Mouse (Mus musculus): ENCODE data around the gene Arl6. TPM values are rescaled to one million over a fixed set of nuclear protein-coding genes. Genes with fewer than 3 reads are reported as not detected.

Gene Arl6
- polyA plus RNA-seq, 1 experiment from 2014 or later, result 68.3 TPM

DNA sequence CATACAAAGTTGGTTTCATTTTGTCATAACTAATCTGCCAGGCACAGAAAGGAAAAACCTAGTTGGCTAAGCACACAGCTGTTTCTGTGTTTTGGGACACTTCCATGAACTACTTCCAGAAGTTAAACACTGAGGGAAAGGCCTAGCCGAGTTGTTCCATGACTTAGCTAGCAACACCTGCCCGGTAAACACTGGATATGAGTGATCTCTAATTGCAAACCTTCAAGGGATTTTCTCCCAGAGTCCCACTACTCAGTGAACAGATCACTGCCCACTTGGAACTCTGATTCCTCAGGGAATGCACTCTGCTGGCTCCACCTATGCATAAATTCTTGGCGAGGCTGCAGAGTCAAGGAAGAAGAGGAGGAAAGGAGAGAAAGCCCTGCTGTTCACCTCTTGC, 44.5 kb downstream of the Arl6 start:
- Histone ChIP-seq H3K4me2 (ENCODE audit: low read length) (no peak overlapping the region), H3K27me3 (replicated peaks; ENCODE audit: control insufficient read depth, insufficient read depth, low read length) (no peaks in the 10 kb centered on the region), H3K9me3 (ENCODE audit: control insufficient read depth, low read length) (no peaks in the 10 kb centered on the region), H3K36me3 (ENCODE audit: control insufficient read depth, insufficient read depth, low read length) (no peaks in the 10 kb centered on the region), H3K4me1 (ENCODE audit: control insufficient read depth, insufficient read depth, low read depth, low read length) (0 out of 2 replicates have a peak, but pooled peaks cover 3% of the 10 kb centered on the region), H3K9ac (ENCODE audit: low read depth, low read length) (no peak overlapping the region), H3K4me3 (ENCODE audit: low read length) (no peak overlapping the region), H3K27ac (ENCODE audit: low read depth, low read length) (no peak overlapping the region)
- no peak for ATAC-seq
- 85% methylated on average over 3 of the region's 3 CpGs for WGBS

DNA sequence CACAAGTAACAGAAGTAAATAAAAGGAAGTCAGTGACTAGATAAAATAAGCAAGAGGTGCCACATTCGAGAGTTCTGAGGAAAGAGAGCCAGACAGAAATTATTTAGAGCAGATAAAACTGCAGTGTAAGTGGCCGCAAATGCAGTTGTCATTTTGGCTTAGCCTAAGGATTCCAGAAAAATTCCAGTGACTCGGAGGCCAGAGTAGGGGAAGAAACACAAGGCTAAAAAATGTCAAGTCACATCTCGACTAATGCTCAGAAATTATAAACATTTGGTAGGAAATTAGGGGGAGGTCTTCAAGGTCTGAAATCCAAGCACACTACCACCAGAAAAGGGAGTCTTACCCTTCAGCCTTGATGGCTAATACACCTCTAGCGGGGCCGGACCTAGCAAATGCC, 48.4 kb downstream of the Arl6 start:
- Histone ChIP-seq H3K9ac (ENCODE audit: low read depth, low read length) (no peak overlapping the region), H3K36me3 (ENCODE audit: control insufficient read depth, insufficient read depth, low read length) (no peaks in the 10 kb centered on the region), H3K27ac (ENCODE audit: low read depth, low read length) (no peak overlapping the region), H3K9me3 (ENCODE audit: control insufficient read depth, low read length) (no peaks in the 10 kb centered on the region), H3K27me3 (replicated peaks; ENCODE audit: control insufficient read depth, insufficient read depth, low read length) (no peaks in the 10 kb centered on the region), H3K4me3 (ENCODE audit: low read length) (no peak overlapping the region), H3K4me1 (ENCODE audit: control insufficient read depth, insufficient read depth, low read depth, low read length) (no peaks in the 10 kb centered on the region), H3K4me2 (ENCODE audit: low read length) (no peak overlapping the region)
- no peak for ATAC-seq
- 82% methylated on average over 6 of the region's 6 CpGs for WGBS

DNA sequence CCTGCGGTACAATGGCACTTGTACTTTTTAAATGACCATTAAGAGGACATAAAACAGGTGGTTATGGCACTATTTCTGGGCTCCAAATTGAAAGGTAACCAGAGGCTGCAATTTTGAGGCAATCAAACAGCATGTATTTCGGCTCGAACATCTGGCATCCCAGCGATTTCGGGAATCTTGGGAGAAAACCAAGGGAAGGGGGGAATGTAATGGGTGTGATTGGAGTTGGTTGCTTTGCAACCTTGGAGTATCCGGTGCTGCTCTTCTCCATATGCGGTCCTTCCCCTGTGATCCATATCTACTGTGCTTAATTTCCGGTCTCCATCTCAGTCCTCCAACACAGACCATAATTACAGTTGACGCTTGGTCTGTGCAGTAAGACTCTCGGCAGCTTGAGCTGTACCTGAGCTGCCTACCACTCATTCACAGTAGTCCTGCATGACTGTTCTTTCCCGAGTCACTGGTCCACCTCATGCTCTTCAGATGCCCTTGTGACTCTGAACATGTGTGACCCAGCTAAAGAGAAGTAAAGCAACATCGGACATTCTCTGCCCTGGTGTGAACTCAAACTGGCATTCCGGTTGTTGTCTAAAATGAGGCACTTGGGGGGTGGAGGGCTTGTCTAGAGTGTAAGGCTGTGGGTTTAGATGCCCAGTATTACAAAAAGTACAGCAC, 50.7 kb downstream of the Arl6 start:
- Histone ChIP-seq H3K27me3 (replicated peaks; ENCODE audit: control insufficient read depth, insufficient read depth, low read length) (no peaks in the 10 kb centered on the region), H3K9me3 (ENCODE audit: control insufficient read depth, low read length) (no peaks in the 10 kb centered on the region), H3K4me3 (ENCODE audit: low read length) (no peak overlapping the region), H3K4me2 (ENCODE audit: low read length) (no peak overlapping the region), H3K27ac (ENCODE audit: low read depth, low read length) (no peak overlapping the region), H3K9ac (ENCODE audit: low read depth, low read length) (no peak overlapping the region), H3K4me1 (ENCODE audit: control insufficient read depth, insufficient read depth, low read depth, low read length) (no peaks in the 10 kb centered on the region), H3K36me3 (ENCODE audit: control insufficient read depth, insufficient read depth, low read length) (no peaks in the 10 kb centered on the region)
- 88% methylated on average over 13 of the region's 13 CpGs for WGBS
- no peak for ATAC-seq

DNA sequence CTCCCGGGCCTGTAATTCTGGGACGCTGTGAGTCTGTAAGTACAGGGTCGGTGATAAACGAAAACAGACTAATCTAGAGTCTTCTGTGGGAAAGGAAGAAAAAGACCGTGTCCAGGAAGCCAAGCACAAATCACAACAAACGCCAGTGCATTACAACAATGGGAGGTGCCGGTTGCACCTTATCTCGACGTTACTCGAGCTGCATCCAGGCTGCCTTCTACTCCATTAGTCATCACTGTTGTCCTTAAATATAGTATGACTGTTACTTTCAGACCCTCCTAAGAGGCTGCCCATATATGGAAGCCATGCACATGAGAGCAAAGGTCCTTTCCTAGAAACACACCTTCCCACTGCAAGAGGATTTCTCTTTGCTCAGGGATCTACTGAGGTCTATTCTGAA, 51.4 kb downstream of the Arl6 start:
- no peaks in the 10 kb centered on the region for H3K36me3 ChIP-seq (ENCODE audit: control insufficient read depth, insufficient read depth, low read length)
- no peak overlapping the region for H3K27ac ChIP-seq (ENCODE audit: low read depth, low read length)
- no peak overlapping the region for H3K4me3 ChIP-seq (ENCODE audit: low read length)
- H3K4me1 ChIP-seq (ENCODE audit: control insufficient read depth, insufficient read depth, low read depth, low read length), result no peaks in the 10 kb centered on the region
- H3K9ac ChIP-seq (ENCODE audit: low read depth, low read length), result no peak overlapping the region
- no peaks in the 10 kb centered on the region for H3K27me3 ChIP-seq (replicated peaks; ENCODE audit: control insufficient read depth, insufficient read depth, low read length)
- no peaks in the 10 kb centered on the region for H3K9me3 ChIP-seq (ENCODE audit: control insufficient read depth, low read length)
- 85% methylated on average over 10 of the region's 10 CpGs for whole genome bisulfite sequencing
- no peak for ATAC-seq
- H3K4me2 ChIP-seq (ENCODE audit: low read length), result no peak overlapping the region

DNA sequence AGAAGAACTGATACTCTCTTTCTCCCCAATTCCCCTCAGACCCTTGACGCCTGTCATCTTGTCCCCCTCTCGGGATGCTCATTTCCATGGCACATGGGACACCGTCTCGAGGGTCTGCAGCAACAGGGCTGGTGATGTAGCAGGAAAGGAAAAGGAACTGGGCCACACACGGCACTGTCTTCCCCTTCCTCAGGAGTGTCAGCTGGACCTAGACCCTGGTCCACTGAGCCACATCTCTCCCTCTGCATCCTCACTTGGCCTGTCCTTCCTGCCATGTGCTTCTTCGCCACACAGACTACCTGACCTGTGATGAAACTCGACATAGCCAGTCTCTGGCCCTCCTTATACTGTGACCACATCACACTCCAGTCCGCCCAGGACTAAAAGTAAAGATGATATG, 52.3 kb downstream of the Arl6 start:
- ATAC-seq, result no peak; the same call in 1 of the 2 replicates
- H3K4me1 ChIP-seq (ENCODE audit: control insufficient read depth, insufficient read depth, low read depth, low read length), result no peaks in the 10 kb centered on the region
- WGBS, result 90% methylated on average over 8 of the region's 8 CpGs
- no peak overlapping the region for H3K4me3 ChIP-seq (ENCODE audit: low read length)
- no peak overlapping the region for H3K27ac ChIP-seq (ENCODE audit: low read depth, low read length)
- no peaks in the 10 kb centered on the region for H3K36me3 ChIP-seq (ENCODE audit: control insufficient read depth, insufficient read depth, low read length)
- H3K9ac ChIP-seq (ENCODE audit: low read depth, low read length), result no peak overlapping the region
- no peaks in the 10 kb centered on the region for H3K9me3 ChIP-seq (ENCODE audit: control insufficient read depth, low read length)
- H3K4me2 ChIP-seq (ENCODE audit: low read length), result no peak overlapping the region
- no peaks in the 10 kb centered on the region for H3K27me3 ChIP-seq (replicated peaks; ENCODE audit: control insufficient read depth, insufficient read depth, low read length)

DNA sequence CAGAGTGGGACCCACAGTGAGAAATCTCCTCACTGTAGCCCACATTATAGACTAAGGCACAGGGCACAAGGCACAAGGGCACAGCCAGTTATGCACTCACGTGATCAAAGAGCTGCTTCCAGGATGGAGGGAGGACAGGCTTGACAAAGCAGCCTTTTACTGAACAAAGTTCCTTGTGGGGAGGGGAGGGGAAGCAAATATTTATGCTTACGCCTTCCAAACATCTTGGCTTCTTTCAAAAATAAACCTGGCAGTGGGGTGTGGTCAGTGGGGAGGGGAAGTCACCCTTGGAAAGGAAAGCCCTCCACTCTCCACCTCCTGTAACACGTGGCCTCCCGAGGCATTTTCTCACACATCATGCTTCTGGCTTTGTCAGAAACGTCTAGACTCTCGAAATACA, 52.9 kb downstream of the Arl6 start:
- no peaks in the 10 kb centered on the region for H3K36me3 ChIP-seq (ENCODE audit: control insufficient read depth, insufficient read depth, low read length)
- ATAC-seq, result no peak
- H3K4me1 ChIP-seq (ENCODE audit: control insufficient read depth, insufficient read depth, low read depth, low read length), result no peaks in the 10 kb centered on the region
- no peak overlapping the region for H3K9ac ChIP-seq (ENCODE audit: low read depth, low read length)
- H3K4me3 ChIP-seq (ENCODE audit: low read length), result no peak overlapping the region
- H3K27me3 ChIP-seq (replicated peaks; ENCODE audit: control insufficient read depth, insufficient read depth, low read length), result no peaks in the 10 kb centered on the region
- no peaks in the 10 kb centered on the region for H3K9me3 ChIP-seq (ENCODE audit: control insufficient read depth, low read length)
- H3K27ac ChIP-seq (ENCODE audit: low read depth, low read length), result no peak overlapping the region
- H3K4me2 ChIP-seq (ENCODE audit: low read length), result no peak overlapping the region
- 70% methylated on average over 6 of the region's 6 CpGs for WGBS

DNA sequence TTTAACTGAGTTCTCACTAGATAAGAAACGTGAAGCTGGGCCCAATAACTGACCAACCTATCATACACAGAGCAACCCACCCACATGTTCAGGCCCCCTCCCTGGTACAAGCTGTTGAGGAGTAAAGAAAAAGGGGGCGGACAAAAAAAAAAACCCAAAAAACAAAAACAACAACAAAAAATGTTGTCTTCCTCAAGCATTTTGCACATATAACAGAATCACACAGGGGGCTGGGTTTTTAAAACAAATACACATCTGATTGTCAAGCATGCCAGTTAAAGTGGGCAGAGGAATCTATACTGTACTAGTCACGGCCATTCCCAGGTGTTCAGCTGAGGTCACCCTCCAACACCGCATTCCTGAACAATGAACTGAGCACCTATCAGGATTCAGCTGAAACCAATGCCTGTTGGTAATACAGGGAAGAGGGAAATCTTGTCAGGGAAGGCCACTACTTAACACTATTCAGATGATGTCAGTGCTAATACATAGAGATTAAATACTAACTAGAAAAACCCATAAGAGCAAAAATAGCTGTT, 53.4 kb downstream of the Arl6 start:
- no peaks in the 10 kb centered on the region for H3K27me3 ChIP-seq (replicated peaks; ENCODE audit: control insufficient read depth, insufficient read depth, low read length)
- WGBS, result 88% methylated on average over 4 of the region's 4 CpGs
- no peak overlapping the region for H3K27ac ChIP-seq (ENCODE audit: low read depth, low read length)
- no peak overlapping the region for H3K9ac ChIP-seq (ENCODE audit: low read depth, low read length)
- H3K36me3 ChIP-seq (ENCODE audit: control insufficient read depth, insufficient read depth, low read length), result no peaks in the 10 kb centered on the region
- no peak for ATAC-seq
- H3K4me3 ChIP-seq (ENCODE audit: low read length), result no peak overlapping the region
- no peak overlapping the region for H3K4me2 ChIP-seq (ENCODE audit: low read length)
- H3K9me3 ChIP-seq (ENCODE audit: control insufficient read depth, low read length), result no peaks in the 10 kb centered on the region
- H3K4me1 ChIP-seq (ENCODE audit: control insufficient read depth, insufficient read depth, low read depth, low read length), result no peaks in the 10 kb centered on the region

DNA sequence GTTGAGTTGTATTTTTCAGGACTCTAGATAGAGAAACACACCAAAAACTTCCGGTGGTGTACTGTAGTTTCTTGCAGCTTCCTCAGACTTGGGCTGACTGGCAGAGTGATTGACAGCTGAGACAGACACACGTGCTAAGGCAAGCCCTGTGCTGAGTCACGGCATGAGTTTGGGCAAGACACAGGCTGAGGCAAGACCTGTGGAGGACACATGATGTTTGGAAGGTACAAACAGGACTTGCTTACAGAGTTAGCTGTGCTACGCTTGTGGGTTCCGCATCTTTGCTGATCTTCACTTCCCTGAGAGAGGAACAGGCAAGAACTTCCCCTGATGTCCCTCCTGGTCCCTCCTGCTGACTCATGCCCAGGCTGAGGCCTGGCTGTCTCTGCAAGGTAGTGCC, 55.7 kb downstream of the Arl6 start:
- Histone ChIP-seq H3K9me3 (ENCODE audit: control insufficient read depth, low read length) (no peaks in the 10 kb centered on the region), H3K27ac (ENCODE audit: low read depth, low read length) (no peak overlapping the region), H3K4me3 (ENCODE audit: low read length) (no peak overlapping the region), H3K9ac (ENCODE audit: low read depth, low read length) (no peak overlapping the region), H3K4me2 (ENCODE audit: low read length) (no peak overlapping the region), H3K27me3 (replicated peaks; ENCODE audit: control insufficient read depth, insufficient read depth, low read length) (no peaks in the 10 kb centered on the region), H3K36me3 (ENCODE audit: control insufficient read depth, insufficient read depth, low read length) (no peaks in the 10 kb centered on the region), H3K4me1 (ENCODE audit: control insufficient read depth, insufficient read depth, low read depth, low read length) (no peaks in the 10 kb centered on the region)
- WGBS, result 88% methylated on average over 5 of the region's 5 CpGs
- ATAC-seq, result no peak

DNA sequence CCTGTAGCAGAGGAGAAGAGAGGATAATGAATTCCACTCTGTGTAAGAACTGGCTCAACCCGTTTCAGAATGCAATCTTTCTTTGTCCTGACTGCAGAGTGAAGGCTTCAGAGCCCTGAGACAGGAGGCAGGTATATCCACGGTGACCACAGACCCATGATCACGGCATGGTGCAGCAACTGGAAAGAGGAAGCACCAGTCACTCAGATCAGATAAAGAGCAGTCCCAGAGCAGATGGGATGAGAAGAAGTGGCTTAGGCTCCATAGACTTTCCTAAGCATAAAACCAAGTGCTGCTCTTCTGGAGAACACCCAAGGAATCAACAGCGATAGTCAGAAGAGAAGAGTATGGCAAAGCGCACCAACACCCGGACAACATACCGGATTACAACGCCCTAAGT, 60.0 kb downstream of the Arl6 start:
- H3K27ac ChIP-seq (ENCODE audit: low read depth, low read length), result no peak overlapping the region
- H3K4me3 ChIP-seq (ENCODE audit: low read length), result no peak overlapping the region
- H3K4me1 ChIP-seq (ENCODE audit: control insufficient read depth, insufficient read depth, low read depth, low read length), result no peaks in the 10 kb centered on the region
- H3K9me3 ChIP-seq (ENCODE audit: control insufficient read depth, low read length), result no peaks in the 10 kb centered on the region
- 90% methylated on average over 8 of the region's 8 CpGs for WGBS
- H3K36me3 ChIP-seq (ENCODE audit: control insufficient read depth, insufficient read depth, low read length), result no peaks in the 10 kb centered on the region
- ATAC-seq, result no peak
- H3K27me3 ChIP-seq (replicated peaks; ENCODE audit: control insufficient read depth, insufficient read depth, low read length), result no peaks in the 10 kb centered on the region
- H3K9ac ChIP-seq (ENCODE audit: low read depth, low read length), result no peak overlapping the region
- H3K4me2 ChIP-seq (ENCODE audit: low read length), result no peak overlapping the region
